Mouse (Mus musculus) lung, postnatal 4 days (tissue): ENCODE results near the gene Tmem221.
A peak's percentile ranks its signal among the peaks of the same experiment; 100 is the strongest.

ENCODE experiments used
- DNase-seq, 2 experiments: peaks; one replicate each; pipeline ENCODE4 v3.0.0; 2021

Gene Tmem221

DNA sequence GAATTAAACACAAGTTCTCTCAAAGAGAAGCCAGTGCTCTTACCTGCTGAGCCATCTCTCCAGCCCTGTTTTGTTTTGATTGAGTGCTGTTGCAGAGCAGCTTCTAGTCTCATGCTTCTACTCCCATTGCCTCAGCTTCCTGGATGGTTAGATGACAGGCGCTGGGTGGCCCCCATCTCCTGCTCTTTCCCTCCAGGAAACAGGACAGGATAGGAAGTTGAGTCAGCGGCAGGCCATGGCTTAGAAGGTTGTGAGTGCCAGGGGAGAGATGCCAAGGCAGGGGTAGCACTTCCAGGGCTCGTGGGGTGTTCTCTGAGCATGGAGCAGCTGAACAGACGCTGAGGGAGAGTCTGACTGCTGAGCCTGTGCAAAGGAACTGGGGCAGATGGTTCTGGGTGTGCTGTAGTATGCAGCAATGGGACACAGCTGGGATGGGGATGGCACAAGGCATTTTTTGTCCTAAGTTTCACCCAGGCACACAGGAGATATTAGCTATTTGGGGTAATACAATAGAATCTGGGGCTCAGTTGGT, 19.3 kb upstream of the Tmem221 start:
- DNase-seq: no peak

- DNase-seq: no peak
Observed at GRCm38 (mm10) chr8:71575020-71575419, 16.3 kb upstream of the Tmem221 start.

DNA sequence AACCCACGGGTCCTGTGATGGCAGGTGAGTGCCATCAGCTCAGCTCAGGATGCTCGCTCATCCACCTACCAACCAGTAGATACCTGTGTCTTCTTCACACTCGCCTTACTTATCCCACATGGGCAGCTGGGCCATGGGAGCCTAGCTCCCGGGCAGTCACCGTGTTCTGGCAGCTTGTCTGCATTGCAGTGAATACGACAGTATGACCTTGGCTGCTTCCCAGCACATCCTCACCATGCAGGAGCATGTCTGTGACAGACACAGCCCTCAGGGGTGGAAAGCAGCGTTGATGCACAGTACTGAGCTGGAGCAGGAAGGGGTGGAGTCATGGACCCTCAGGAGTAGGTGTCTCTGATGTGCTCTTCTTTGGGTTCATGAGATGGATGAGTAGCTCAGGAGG, 15.8 kb upstream of the Tmem221 start:
- no peak for DNase-seq

GRCm38 (mm10) chr8:71572847-71573633, 14.4 kb upstream of the Tmem221 start:
- peak in 1 of 2 experiments; percentile 69 for DNase-seq

- DNase-seq: no peak
Observed at GRCm38 (mm10) chr8:71572077-71572476, 13.4 kb upstream of the Tmem221 start.

- DNase-seq: peak; percentile 93 to 96
Observed at GRCm38 (mm10) chr8:71570291-71570954, 11.8 kb upstream of the Tmem221 start.

GRCm38 (mm10) chr8:71569366-71570290, 11.0 kb upstream of the Tmem221 start:
- peak; percentile 90 to 93 for DNase-seq

DNA sequence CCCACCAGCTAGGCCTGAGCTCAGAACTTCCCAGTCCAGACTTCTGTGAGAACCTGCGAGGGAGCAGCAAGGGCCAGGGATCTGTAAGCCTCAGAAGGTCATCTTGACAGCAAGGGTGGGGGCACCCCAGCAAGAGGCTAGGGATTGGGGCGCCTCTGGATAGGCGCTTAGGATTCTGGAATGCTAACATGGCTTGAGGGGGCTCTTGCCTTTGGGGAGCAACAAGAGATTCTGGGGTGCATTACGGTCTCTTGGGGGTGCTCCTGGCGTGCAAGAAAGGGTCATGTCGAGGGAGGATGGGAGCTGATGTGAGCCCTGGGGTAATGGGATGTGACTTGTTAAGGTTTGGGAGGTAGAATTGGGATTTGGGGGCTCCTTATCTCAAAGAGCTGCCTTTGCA, 10.3 kb upstream of the Tmem221 start:
- no peak for DNase-seq

- peak; percentile 65 to 82 for DNase-seq
Observed at GRCm38 (mm10) chr8:71568387-71568937, 9.8 kb upstream of the Tmem221 start, which contains the start of gene Slc27a1. Slc27a1 (plus strand) TSS chr8:71568882.

GRCm38 (mm10) chr8:71567587-71567986, 8.9 kb upstream of the Tmem221 start:
- no peak for DNase-seq

DNA sequence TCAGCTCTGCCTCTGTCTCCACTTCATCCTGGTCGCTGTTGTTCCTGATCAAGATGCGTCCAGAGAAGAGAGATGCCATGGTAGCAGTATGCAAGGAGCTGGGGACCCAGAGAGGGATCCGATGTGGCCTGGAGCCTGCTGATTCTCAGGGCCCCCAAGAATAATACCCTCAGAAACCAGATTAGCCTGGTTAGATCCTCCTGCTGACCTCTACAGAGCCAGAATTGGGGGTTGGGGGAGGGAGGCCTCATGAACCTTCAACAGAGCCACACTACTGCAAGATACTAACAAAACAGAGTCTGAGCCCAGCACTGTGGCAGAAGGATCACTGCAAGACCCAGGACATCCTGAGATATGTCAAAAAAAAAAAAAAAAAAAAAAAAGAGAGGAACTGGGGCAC, 7.8 kb upstream of the Tmem221 start, which contains the start of gene Nxnl1:
Gene Nxnl1, minus strand, starts transcription at position 101 of the 400 bp plus-strand sequence.
- no peak for DNase-seq

- no peak for DNase-seq
Observed at GRCm38 (mm10) chr8:71563992-71564391, 5.3 kb upstream of the Tmem221 start.

GRCm38 (mm10) chr8:71562751-71563150, 4.1 kb upstream of the Tmem221 start:
- DNase-seq: peak; percentile 84 to 90

- peak; percentile 60 to 79 for DNase-seq
Observed at GRCm38 (mm10) chr8:71561401-71561800, 2.7 kb upstream of the Tmem221 start.

DNA sequence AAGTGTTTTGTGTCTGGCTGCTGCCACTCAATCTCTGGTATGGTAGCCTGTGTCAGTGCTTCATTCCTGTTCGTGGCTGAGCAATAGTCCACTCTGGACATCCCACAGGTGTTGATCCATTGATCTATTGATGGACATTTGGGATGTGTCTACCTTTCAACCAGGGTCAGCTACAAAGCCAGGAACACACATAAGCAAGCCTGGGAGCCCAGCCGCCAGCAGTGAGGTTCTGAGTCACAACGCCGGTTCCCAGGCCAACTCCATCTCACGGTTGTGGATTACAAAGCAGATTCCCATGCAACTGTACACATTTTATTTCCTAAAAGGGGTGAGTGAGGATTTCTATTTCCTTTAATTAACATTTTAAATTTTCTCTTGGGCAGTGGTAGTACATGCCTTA, 2.1 kb upstream of the Tmem221 start:
- no peak for DNase-seq

DNA sequence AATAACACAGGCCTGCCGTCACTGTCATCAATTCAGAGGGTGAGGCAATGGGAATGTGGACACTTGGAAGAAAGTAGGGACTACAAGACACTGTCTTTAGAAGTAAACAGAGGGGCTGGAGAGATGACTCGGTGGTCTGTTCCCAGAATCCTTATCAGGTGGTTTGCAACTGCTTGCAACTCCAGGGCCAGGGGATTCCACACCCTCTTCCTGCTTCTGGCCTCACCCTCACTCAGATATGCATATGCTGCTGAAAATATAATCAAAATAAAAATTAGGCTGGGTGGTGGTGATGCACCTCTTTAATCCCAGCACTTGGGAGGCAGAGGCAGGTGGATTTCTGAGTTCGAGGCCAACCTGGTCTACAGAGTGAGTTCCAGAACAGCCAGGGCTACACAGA, 1.4 kb upstream of the Tmem221 start:
- no peak for DNase-seq

DNA sequence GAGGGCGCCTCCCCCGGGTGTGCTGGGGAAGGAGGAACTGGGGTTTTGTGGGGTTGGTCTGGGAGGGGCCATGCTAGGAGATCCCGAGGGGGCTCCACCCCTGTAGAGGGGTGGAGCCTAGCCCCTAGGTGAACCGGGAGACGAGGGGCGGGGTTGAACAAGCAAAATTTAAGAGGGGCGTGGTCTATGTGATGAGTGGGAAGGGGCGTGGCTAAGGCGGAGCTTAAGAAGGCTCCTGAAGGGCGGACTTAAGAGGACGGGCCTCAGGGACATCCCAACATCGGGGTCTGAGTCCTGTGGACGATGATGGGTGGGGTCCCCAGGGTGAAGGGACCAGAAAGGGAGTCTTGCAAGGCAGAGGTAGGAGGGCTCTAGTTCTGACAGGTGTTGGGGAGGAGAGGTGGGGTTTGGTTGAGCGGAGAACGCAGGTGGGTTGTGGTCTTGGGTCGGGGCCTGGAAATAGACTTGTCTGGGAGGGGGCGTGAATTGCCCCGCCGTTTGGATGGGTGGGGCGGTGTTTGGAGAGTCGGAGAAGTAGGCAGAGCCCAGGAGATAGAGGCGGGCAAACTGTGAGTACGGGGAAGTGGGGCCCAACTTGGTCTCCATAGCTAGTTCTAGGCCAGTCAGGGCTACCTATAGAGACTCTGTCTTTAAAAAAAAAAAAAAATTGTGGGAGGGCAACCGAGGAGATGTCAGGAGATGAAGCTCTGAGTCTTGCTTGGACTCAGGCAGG, 453 bp upstream of the Tmem221 start:
- DNase-seq: peak; percentile 82 to 84

DNA sequence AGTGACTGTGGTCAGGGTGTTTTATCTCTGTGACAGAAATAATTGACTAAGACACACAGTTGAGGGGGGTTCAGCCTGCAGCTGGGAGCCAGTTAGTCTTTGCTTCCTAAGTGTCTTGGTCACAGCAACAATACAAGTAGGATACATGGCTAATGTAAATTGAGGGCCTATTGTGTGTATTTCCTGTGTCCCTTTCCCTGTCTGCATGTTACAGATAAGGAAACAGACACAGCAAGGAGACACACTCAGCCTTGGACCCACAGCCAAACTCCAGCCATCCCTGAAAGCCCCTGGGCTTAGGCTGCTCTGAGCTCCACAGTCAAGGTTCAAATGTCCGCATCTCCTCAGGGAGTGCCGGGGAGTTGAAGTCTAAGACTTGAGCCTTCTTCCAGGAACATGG, 4.0 kb downstream of the Tmem221 start:
- no peak for DNase-seq

GRCm38 (mm10) chr8:71554001-71554400, 4.7 kb downstream of the Tmem221 start:
- no peak for DNase-seq

DNA sequence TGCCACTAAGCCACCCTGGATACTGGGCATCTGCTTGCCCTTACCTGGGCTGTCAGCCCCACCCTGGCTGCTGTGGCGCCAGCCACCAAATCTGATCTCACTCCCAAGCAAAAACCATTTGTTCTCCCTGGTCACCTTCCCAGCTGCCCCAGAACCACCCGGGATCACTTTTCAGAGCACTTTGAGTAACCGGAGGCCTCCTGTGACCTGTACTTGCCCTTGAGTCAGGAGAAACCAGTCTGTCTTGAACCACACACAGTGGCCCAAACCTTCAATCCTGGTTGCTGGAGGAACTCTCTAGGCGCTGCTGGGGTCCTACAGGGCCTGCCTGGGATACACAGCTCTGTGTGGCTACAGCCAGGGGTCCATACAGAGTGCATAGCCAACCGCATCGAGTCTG, 5.9 kb downstream of the Tmem221 start:
- DNase-seq: no peak

- DNase-seq: no peak
Observed at GRCm38 (mm10) chr8:71550754-71551153, 7.9 kb downstream of the Tmem221 start.

DNA sequence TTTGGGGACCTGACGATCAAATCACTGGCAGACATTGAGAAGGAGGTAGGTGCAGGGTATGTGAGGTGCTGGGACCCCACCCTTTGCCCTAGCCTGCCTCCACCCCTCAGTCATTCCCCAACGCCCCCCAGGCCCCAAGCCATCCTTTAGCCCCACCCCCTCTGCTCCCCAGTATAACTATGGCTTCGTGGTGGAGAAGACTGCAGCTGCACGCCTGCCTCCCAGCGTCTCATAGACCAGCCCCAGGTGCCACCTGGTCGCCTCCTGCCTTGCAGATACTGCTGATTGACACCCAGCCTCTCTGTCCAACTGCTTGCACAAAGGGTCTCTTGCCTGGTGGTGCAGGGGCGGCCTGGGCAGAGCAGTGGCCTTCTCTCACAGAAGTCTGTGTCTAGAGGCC, 11.1 kb downstream of the Tmem221 start:
- DNase-seq: no peak
